Mouse (Mus musculus) liver, embryonic 14.5 days (tissue): ENCODE results near the gene Dpep2nb. TPM values are rescaled to one million over a fixed set of nuclear protein-coding genes. Genes with fewer than 3 reads are reported as not detected.

Experiments used
- ATAC-seq: fragments of 200-750 bp; cut with Nextera tagmentation; 2 replicates; pipeline ENCODE4 v1.8.0; 2017; ENCODE audit warnings: moderate number of reproducible peaks, mild to moderate bottlenecking, moderate library complexity; ENCODE audit not compliant: insufficient read depth
- DNase-seq, 3 experiments: peaks; one replicate each; pipeline ENCODE4 v3.0.0-alpha.2; 2012 to 2013; ENCODE audit warnings: low read depth in 3 of 3, low spot score in 3 of 3
- H3K27ac ChIP-seq: fragments of 300-500 bp; sonication (generic); 2 replicates; pipeline ENCODE4 v1.5.1; 2014; ENCODE audit warnings: moderate library complexity, mild to moderate bottlenecking, control low read depth, inconsistent platforms
- H3K27me3 ChIP-seq: fragments of 300-500 bp; sonication (generic); 2 replicates; pipeline ENCODE4 v1.6.1; 2014; ENCODE audit warnings: mild to moderate bottlenecking, low read length, moderate library complexity; ENCODE audit not compliant: control insufficient read depth, insufficient read depth
- H3K36me3 ChIP-seq: fragments of 300-500 bp; sonication (generic); replicated peaks from 2 replicates; pipeline ENCODE4 v1.6.1; 2014; ENCODE audit warnings: low read depth; ENCODE audit not compliant: control insufficient read depth, insufficient read depth
- H3K4me1 ChIP-seq, 2 experiments: fragments of 200-500 bp in 1 of 2; fragments of 300-500 bp in 1 of 2; sonication (generic) in 1 of 2; replicated peaks; 2 replicates each; pipeline ENCODE4 v1.6.1; 2012 to 2014; ENCODE audit warnings: antibody characterized with exemption in 1 of 2, inconsistent platforms in 1 of 2, low read length in 1 of 2; ENCODE audit not compliant: control insufficient read depth in 2 of 2, insufficient read depth in 2 of 2
- H3K4me2 ChIP-seq: fragments of 300-500 bp; sonication (generic); 2 replicates; pipeline ENCODE4 v1.6.1; 2014; ENCODE audit warnings: low read depth, mild to moderate bottlenecking, control low read depth, moderate library complexity
- H3K4me3 ChIP-seq, 2 experiments: fragments of 200-500 bp in 1 of 2; fragments of 300-500 bp in 1 of 2; sonication (generic) in 1 of 2; 2 replicates each; pipeline ENCODE4 v1.5.1; 2012 to 2014; ENCODE audit warnings: low read depth in 2 of 2, low read length in 2 of 2, mild to moderate bottlenecking in 2 of 2, control low read depth in 1 of 2, inconsistent platforms in 1 of 2, moderate library complexity in 1 of 2; ENCODE audit not compliant: insufficient read depth in 1 of 2
- H3K9ac ChIP-seq: fragments of 300-500 bp; sonication (generic); replicated peaks from 2 replicates; pipeline ENCODE4 v1.6.1; 2014; ENCODE audit warnings: mild to moderate bottlenecking, control low read depth, moderate library complexity
- H3K9me3 ChIP-seq: fragments of 300-500 bp; sonication (generic); 2 replicates; pipeline ENCODE4 v1.6.1; 2016; ENCODE audit warnings: low read length, mixed read lengths; ENCODE audit not compliant: control insufficient read depth
- CTCF ChIP-seq: IDR thresholded peaks from 2 replicates; pipeline ENCODE4 v1.5.1; 2016; ENCODE audit warnings: antibody characterized with exemption, low read depth, control low read depth
- EP300 ChIP-seq: IDR thresholded peaks from 2 replicates; pipeline ENCODE4 v1.6.1; 2016; ENCODE audit warnings: antibody characterized with exemption, low read depth
- WGBS: fragments of 180-500 bp; shearing (Covaris S2); extraction: QIAGEN DNeasy Blood & Tissue Kit; methylation state at CpG from one replicate; pipeline ENCODE4 v1.1.7; 2014; ENCODE audit not compliant: insufficient replicate concordance; 5-methylcytosine and 5-hydroxymethylcytosine counted together
- polyA plus RNA-seq, 2 experiments: library from polyadenylated mRNA; depleted of rRNA in 1 of 2; stranded (reverse) in 1 of 2; unstranded in 1 of 2; fragments of >200 nt; fragmentation: Nextera tagmentation in 1 of 2; extraction: Ambion mirVana in 1 of 2; gene quantifications; 2 replicates each; pipeline versions ENCODE4 v1.2.1 to v1.2.3; 2012 to 2014

The Dpep2nb gene
- polyA plus RNA-seq, 2 experiments, result not detected

- WGBS, result 50% methylated on average over 12 of the region's 12 CpGs
- H3K4me1 ChIP-seq, result peaks cover 19 to 43% of the 10 kb centered on the region in 2 experiments
- H3K4me2 ChIP-seq, result peak overlapping the region; percentile 89
- DNase-seq (no peak), ATAC-seq (no peak)
- no peak overlapping the region for H3K27ac ChIP-seq
- H3K9ac ChIP-seq, result peak overlapping the region; percentile 84
- peak overlapping the region; percentile 59 to 69 for H3K4me3 ChIP-seq
- no peaks in the 10 kb centered on the region; the same call in 1 of the 2 replicates for H3K36me3 ChIP-seq
- no peaks in the 10 kb centered on the region for H3K9me3 ChIP-seq
- H3K27me3 ChIP-seq, result no peaks in the 10 kb centered on the region
- TF ChIP-seq CTCF, result no peak
- no peak for TF ChIP-seq EP300
Measured at GRCm38 (mm10) chr8:105964506-105965265, 41.1 kb downstream of the Dpep2nb start.

GRCm38 (mm10) chr8:105961536-105961935 lies 44.2 kb downstream of the Dpep2nb start:
- H3K4me1 ChIP-seq, result peaks cover 15 to 33% of the 10 kb centered on the region in 2 experiments
- peaks cover 4% of the 10 kb centered on the region for H3K36me3 ChIP-seq
- no peak overlapping the region for H3K4me3 ChIP-seq
- TF ChIP-seq EP300 (peak; percentile 67), CTCF (no peak)
- no peaks in the 10 kb centered on the region for H3K27me3 ChIP-seq
- ATAC-seq (peak; percentile 32; the same call in 1 of the 2 replicates), DNase-seq (peak in 1 of 3 experiments; percentile 41)
- H3K9ac ChIP-seq, result no peak overlapping the region
- H3K9me3 ChIP-seq, result no peaks in the 10 kb centered on the region
- H3K4me2 ChIP-seq, result peak overlapping the region; percentile 38
- WGBS, result 12% methylated on average over 10 of the region's 10 CpGs
- no peak overlapping the region for H3K27ac ChIP-seq

- DNase-seq (peak in 1 of 3 experiments; percentile 29), ATAC-seq (no peak)
- TF ChIP-seq CTCF, result no peak
- TF ChIP-seq EP300, result no peak
- Histone ChIP-seq H3K36me3 (peaks cover 4% of the 10 kb centered on the region), H3K4me1 (peaks cover 13 to 29% of the 10 kb centered on the region in 2 experiments), H3K9me3 (no peaks in the 10 kb centered on the region), H3K27ac (no peak overlapping the region), H3K9ac (no peak overlapping the region), H3K4me2 (peak overlapping the region; percentile 38), H3K27me3 (no peaks in the 10 kb centered on the region), H3K4me3 (no peak overlapping the region)
- WGBS, result 47% methylated on average over 14 of the region's 14 CpGs
Measured at GRCm38 (mm10) chr8:105961101-105961500, 44.7 kb downstream of the Dpep2nb start.

- Histone ChIP-seq H3K27ac (no peak overlapping the region), H3K4me1 (peaks cover 5 to 23% of the 10 kb centered on the region in 2 experiments), H3K36me3 (peaks cover 9% of the 10 kb centered on the region), H3K4me2 (no peak overlapping the region), H3K9me3 (no peaks in the 10 kb centered on the region), H3K4me3 (no peak overlapping the region), H3K27me3 (no peaks in the 10 kb centered on the region), H3K9ac (no peak overlapping the region)
- WGBS, result 79% methylated on average over 7 of the region's 7 CpGs
- no peak for ATAC-seq
- no peak for TF ChIP-seq EP300
- no peak for TF ChIP-seq CTCF
- no peak for DNase-seq
Measured at GRCm38 (mm10) chr8:105959350-105959749, 46.4 kb downstream of the Dpep2nb start.

- Histone ChIP-seq H3K4me1 (peaks cover 4 to 17% of the 10 kb centered on the region in 2 experiments), H3K9ac (no peak overlapping the region), H3K9me3 (no peaks in the 10 kb centered on the region), H3K4me2 (no peak overlapping the region), H3K36me3 (peaks cover 12% of the 10 kb centered on the region), H3K4me3 (no peak overlapping the region), H3K27me3 (no peaks in the 10 kb centered on the region), H3K27ac (no peak overlapping the region)
- DNase-seq (no peak), ATAC-seq (no peak)
- WGBS, result 70% methylated on average over 3 of the region's 4 CpGs
- TF ChIP-seq EP300 (no peak), CTCF (0 out of 2 replicates have a peak, but pooled peaks have one; percentile 18)
Measured at GRCm38 (mm10) chr8:105957813-105958212, 48.0 kb downstream of the Dpep2nb start.
